Mouse (Mus musculus) midbrain, embryonic 14.5 days (tissue): ENCODE measurements around the gene Kit. TPM values are rescaled to one million over a fixed set of nuclear protein-coding genes. Genes with fewer than 3 reads are reported as not detected.

ENCODE experiments used
- ATAC-seq: fragments of 200-750 bp; cut with Nextera tagmentation; 2 replicates; pipeline ENCODE4 v1.8.0; 2017; ENCODE audit warnings: moderate number of reproducible peaks, moderate library complexity; ENCODE audit not compliant: low FRiP score, low TSS enrichment
- DNase-seq: peaks from one replicate; pipeline ENCODE4 v3.0.0-alpha.2; 2015
- H3K27ac ChIP-seq: fragments of 300-500 bp; sonication (generic); replicated peaks from 2 replicates; pipeline ENCODE4 v1.5.1; 2014; ENCODE audit warnings: mild to moderate bottlenecking, low read depth, low read length, moderate library complexity
- H3K27me3 ChIP-seq: fragments of 300-500 bp; sonication (generic); 2 replicates; pipeline ENCODE4 v1.6.1; 2014; ENCODE audit warnings: low read length, control low read depth, mixed read lengths; ENCODE audit not compliant: control insufficient read depth, insufficient read depth
- H3K36me3 ChIP-seq: fragments of 300-500 bp; sonication (generic); 2 replicates; pipeline ENCODE4 v1.6.1; 2014; ENCODE audit warnings: low read length, control low read depth; ENCODE audit not compliant: control insufficient read depth, insufficient read depth
- H3K4me1 ChIP-seq: fragments of 300-500 bp; sonication (generic); 2 replicates; pipeline ENCODE4 v1.6.1; 2014; ENCODE audit warnings: mild to moderate bottlenecking, antibody characterized with exemption, low read length, control low read depth; ENCODE audit not compliant: control insufficient read depth, insufficient read depth
- H3K4me2 ChIP-seq: fragments of 300-500 bp; sonication (generic); 2 replicates; pipeline ENCODE4 v1.6.1; 2014; ENCODE audit warnings: mild to moderate bottlenecking, low read length, moderate library complexity
- H3K4me3 ChIP-seq: fragments of 300-500 bp; sonication (generic); replicated peaks from 2 replicates; pipeline ENCODE4 v1.5.1; 2014; ENCODE audit warnings: low read depth, low read length
- H3K9ac ChIP-seq: fragments of 300-500 bp; sonication (generic); replicated peaks from 2 replicates; pipeline ENCODE4 v1.6.1; 2014; ENCODE audit warnings: mild to moderate bottlenecking, low read length, moderate library complexity
- H3K9me3 ChIP-seq: fragments of 300-500 bp; sonication (generic); 2 replicates; pipeline ENCODE4 v1.6.1; 2016; ENCODE audit warnings: low read length, control low read depth, mixed read lengths; ENCODE audit not compliant: control insufficient read depth
- WGBS: fragments of 180-500 bp; shearing (Covaris S2); extraction: QIAGEN DNeasy Blood & Tissue Kit; methylation state at CpG from one replicate; pipeline ENCODE4 v1.1.7; 2014; 5-methylcytosine and 5-hydroxymethylcytosine counted together
- polyA plus RNA-seq: library from polyadenylated mRNA; unstranded; fragments of >200 nt; fragmentation: Nextera tagmentation; extraction: Ambion mirVana; gene quantifications from 2 replicates; pipeline ENCODE4 v1.2.1, GENCODE M21; 2014

The Kit gene
- polyA plus RNA-seq, 1 experiment from 2014 or later: 41.1 TPM

DNA sequence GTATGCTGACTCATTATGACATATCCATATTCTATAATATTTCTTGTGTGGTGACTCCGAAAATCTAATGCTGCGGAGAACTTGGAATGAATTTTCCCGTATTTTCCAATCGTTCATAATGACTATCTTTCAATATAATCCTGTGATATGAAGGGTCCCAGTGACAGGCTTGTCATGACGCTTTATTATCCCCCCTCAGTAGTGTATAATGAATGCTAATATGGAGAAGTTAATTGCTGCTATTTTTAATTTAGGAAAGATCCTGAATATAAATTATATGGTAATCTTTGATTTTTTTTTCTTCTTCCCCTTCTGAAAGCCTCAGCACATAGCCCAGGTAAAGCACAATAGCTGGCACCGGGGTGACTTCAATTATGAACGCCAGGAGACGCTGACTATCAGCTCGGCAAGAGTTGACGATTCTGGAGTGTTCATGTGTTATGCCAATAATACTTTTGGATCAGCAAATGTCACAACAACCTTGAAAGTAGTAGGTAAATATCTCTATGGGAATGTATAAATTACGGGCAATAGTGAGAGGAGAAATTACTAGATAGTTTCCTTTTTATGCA, 40.4 kb downstream of the Kit start:
- no peak overlapping the region for H3K4me2 ChIP-seq
- DNase-seq (no peak), ATAC-seq (no peak)
- H3K4me1 ChIP-seq: no peaks in the 10 kb centered on the region
- H3K27ac ChIP-seq: no peak overlapping the region
- 78% methylated on average over 11 of the region's 11 CpGs for WGBS
- H3K9ac ChIP-seq: no peak overlapping the region
- H3K9me3 ChIP-seq: no peaks in the 10 kb centered on the region
- H3K36me3 ChIP-seq: no peaks in the 10 kb centered on the region
- no peaks in the 10 kb centered on the region for H3K27me3 ChIP-seq
- H3K4me3 ChIP-seq: no peak overlapping the region

DNA sequence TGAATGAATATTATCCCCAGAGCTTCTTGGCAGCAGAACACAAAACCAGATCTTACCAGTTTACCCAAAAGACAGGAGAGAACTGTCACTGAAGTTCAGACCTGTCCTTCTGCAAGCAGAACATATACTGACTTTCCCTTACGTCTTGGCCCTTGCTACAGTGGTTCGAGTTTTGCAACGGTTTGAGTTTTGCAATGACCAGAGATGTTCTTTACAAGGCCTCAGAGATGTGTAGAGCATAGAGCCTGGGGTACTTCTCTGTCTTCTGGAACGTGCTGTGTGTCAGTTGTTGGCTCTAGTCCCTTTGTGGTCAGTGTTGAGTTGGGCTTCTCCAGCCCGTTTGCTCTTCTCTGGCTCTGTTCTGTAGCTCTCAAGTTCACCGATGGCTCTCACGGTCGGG, 40.9 kb downstream of the Kit start:
- H3K4me1 ChIP-seq: no peaks in the 10 kb centered on the region
- 92% methylated on average over 8 of the region's 8 CpGs for WGBS
- DNase-seq (no peak), ATAC-seq (no peak)
- no peaks in the 10 kb centered on the region for H3K36me3 ChIP-seq
- no peaks in the 10 kb centered on the region for H3K27me3 ChIP-seq
- no peak overlapping the region for H3K4me2 ChIP-seq
- H3K4me3 ChIP-seq: no peak overlapping the region
- H3K9ac ChIP-seq: no peak overlapping the region
- H3K9me3 ChIP-seq: no peaks in the 10 kb centered on the region
- no peak overlapping the region for H3K27ac ChIP-seq

DNA sequence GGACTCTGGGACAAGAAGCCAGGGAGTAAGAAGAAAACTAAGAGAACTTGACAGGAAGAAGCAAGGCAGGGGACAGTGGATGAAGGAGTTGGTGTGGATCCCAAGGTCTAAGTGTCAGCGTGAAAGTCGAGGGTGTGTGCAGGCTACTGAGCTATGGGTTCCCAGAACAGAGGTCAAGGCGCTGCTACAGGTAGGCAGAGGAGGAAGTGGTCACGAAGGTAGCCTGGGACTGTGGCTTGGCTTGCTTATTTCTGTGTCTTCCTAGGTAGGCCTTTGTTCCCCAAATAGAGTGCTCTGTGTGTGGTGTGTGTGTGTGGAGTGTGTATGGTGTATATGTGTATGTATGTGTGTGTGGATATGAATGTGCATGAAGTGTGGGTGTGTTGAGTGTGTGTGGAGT, 47.7 kb downstream of the Kit start:
- DNase-seq: no peak
- H3K4me3 ChIP-seq: no peak overlapping the region
- no peak overlapping the region for H3K9ac ChIP-seq
- WGBS: 96% methylated on average over 4 of the region's 4 CpGs
- peaks cover 8% of the 10 kb centered on the region for H3K4me1 ChIP-seq
- H3K9me3 ChIP-seq: no peaks in the 10 kb centered on the region
- H3K36me3 ChIP-seq: peaks cover 20% of the 10 kb centered on the region
- no peaks in the 10 kb centered on the region for H3K27me3 ChIP-seq
- no peak for ATAC-seq
- no peak overlapping the region for H3K4me2 ChIP-seq
- H3K27ac ChIP-seq: no peak overlapping the region

DNA sequence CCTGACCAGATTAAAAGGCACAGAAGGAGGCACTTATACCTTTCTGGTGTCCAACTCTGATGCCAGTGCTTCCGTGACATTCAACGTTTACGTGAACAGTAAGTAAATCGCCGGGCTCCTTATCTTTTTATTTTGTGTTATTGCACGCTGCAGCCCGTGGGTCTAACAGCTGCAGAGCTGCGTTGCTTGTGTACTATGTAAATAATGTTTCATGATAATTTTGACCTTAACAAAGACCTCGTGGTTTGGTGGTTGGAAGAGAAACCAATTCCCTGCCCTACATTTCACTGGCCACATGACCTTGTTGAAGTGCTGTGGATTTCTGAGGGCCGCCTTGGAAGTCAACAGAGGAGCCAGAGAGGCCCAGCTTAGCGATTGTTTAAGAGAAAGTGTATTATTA, 48.3 kb downstream of the Kit start:
- no peak overlapping the region for H3K4me2 ChIP-seq
- no peaks in the 10 kb centered on the region for H3K27me3 ChIP-seq
- WGBS: 89% methylated on average over 11 of the region's 11 CpGs

DNA sequence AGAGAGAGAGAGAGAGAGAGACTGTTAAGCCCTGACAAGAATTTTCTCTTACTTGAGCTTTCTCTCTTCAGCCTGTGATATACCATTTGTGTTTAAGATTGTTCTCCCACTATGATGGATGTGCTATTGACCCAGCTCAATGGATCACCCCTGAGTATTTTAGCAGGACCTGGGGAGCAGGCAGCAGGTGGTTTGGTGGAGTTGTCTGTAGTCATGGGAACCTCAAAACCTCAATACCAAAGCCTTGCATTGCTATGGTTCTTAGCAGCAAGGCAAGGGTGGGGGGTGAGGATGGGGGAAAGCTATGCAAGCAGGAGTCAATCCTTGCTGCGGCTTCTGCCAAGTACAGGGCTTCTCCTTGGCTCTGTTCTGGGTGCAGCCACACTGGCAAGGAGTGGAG, 48.8 kb downstream of the Kit start:
- ATAC-seq (no peak), DNase-seq (no peak)
- H3K9ac ChIP-seq: no peak overlapping the region
- H3K27ac ChIP-seq: no peak overlapping the region
- H3K36me3 ChIP-seq: peaks cover 20% of the 10 kb centered on the region
- no peak overlapping the region for H3K4me2 ChIP-seq
- peaks cover 8% of the 10 kb centered on the region for H3K4me1 ChIP-seq
- 90% methylated on average over 1 of the region's 1 CpGs for WGBS
- no peaks in the 10 kb centered on the region for H3K27me3 ChIP-seq
- no peak overlapping the region for H3K4me3 ChIP-seq
- no peaks in the 10 kb centered on the region for H3K9me3 ChIP-seq

More for the DNA sequence above, 48.3 kb downstream of the Kit start:
- Histone ChIP-seq H3K4me1 (peaks cover 8% of the 10 kb centered on the region), H3K9me3 (no peaks in the 10 kb centered on the region), H3K4me3 (no peak overlapping the region), H3K9ac (no peak overlapping the region), H3K36me3 (peaks cover 20% of the 10 kb centered on the region), H3K27ac (no peak overlapping the region)
- no peak for ATAC-seq
- DNase-seq: no peak

DNA sequence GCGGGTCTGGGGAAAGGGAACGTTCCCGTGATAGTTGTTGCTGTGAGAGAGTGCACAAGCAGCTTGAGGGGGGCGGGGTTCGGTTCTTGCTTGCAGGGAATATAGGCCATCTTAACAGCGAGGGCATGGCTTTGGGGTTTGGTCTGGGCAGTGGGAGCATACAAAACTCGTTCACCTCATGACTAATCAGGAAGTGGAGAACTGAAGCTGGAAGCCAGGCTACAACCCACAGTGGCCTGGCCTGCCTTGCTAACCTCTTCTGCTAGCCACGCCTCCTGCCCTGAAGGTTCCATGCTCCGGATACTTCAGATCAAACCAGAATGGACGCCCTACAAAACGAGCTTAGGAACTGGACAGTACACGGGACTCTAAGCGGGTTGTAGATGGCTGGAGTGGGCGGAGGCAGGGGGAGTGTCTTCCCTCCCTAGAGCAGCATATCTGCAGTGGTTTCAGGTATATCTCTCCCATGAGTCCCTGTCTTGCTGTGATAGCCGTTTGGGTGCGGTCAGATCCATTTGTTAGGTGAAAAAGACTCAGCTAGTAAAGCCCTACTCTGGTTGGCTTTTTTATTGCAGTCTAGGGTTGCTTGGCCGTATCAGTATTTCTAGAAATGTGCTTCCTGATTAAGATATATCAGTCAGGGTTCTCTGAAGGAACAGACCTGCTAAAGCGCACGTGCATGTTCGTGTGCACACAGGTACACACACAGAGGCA, 49.4 kb downstream of the Kit start:
- Histone ChIP-seq H3K9ac (no peak overlapping the region), H3K4me2 (no peak overlapping the region), H3K4me3 (no peak overlapping the region), H3K9me3 (no peaks in the 10 kb centered on the region), H3K27me3 (no peaks in the 10 kb centered on the region), H3K27ac (no peak overlapping the region), H3K4me1 (peaks cover 8% of the 10 kb centered on the region), H3K36me3 (peaks cover 20% of the 10 kb centered on the region)
- ATAC-seq (no peak), DNase-seq (no peak)
- WGBS: 93% methylated on average over 20 of the region's 20 CpGs

DNA sequence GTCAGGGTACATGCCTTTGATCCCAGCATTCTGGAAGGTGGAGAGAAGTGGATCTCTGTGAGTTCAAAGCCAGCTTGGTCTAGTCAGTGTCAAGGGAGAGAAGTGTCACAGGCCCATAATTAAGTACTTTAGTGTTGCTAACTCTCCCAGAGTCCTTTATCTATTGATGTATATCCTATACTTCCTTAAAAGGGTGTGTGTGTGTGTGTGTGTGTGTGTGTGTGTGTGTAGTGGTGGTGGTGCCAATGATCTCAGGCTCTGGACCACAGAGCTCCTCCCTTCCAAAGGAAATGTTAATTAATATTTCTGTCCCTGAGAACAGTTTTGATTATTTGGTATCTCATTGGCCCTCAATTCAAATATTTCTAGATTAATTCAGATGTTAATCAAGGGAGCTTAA, 50.3 kb downstream of the Kit start:
- Histone ChIP-seq H3K36me3 (peaks cover 20% of the 10 kb centered on the region), H3K9ac (no peak overlapping the region), H3K27ac (no peak overlapping the region), H3K4me1 (peaks cover 8% of the 10 kb centered on the region), H3K4me3 (no peak overlapping the region), H3K27me3 (no peaks in the 10 kb centered on the region), H3K4me2 (no peak overlapping the region), H3K9me3 (no peaks in the 10 kb centered on the region)
- no peak for ATAC-seq
- no peak for DNase-seq

DNA sequence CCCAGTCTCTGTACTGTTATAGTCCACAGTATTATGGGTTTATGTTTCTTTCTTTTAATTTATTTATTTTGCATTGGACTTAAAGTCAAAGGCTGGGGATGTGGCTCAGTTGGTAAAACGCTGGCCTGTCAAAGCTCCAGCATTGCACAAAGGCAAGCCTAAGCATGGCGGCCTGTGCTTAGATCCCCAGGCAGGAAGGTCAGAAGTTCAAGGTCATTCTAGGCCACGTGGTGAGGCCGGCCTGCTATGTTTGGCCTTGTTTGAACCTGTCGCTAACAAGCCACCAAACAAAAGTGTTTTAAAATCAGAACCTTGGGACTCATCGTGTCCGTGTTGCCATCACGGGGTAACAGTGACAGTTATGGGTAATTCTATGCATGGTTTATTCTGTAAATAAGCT, 51.6 kb downstream of the Kit start:
- peaks cover 8% of the 10 kb centered on the region for H3K4me1 ChIP-seq
- no peak overlapping the region for H3K4me2 ChIP-seq
- no peaks in the 10 kb centered on the region for H3K9me3 ChIP-seq
- peaks cover 15% of the 10 kb centered on the region; the same call in 1 of the 2 replicates for H3K36me3 ChIP-seq
- H3K27ac ChIP-seq: peak overlapping the region; percentile 50; the same call in 1 of the 2 replicates
- H3K27me3 ChIP-seq: no peaks in the 10 kb centered on the region
- no peak for DNase-seq
- ATAC-seq: no peak
- no peak overlapping the region for H3K9ac ChIP-seq
- H3K4me3 ChIP-seq: no peak overlapping the region
- 36% methylated on average over 8 of the region's 8 CpGs for WGBS

DNA sequence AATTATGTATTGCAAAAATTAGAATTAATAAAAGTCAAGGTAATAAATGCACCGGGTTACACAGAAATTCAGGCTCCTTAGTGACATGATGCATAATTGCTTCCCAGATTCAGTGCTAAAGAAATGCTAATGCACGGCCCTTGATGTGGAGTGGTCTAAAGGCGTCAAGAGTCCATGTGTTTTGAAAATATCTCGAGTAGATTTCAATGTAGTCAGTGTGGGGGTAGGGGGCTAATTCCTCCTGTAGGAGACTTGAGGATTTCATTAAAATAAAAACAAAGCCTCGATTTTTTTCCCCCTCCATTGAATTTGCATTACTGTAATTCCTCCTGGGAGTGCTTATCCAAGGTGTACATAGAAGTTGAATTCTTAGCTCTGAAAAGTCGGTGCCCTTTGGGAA, 52.0 kb downstream of the Kit start:
- ATAC-seq (no peak), DNase-seq (peak; percentile 45)
- Histone ChIP-seq H3K27ac (no peak overlapping the region), H3K4me2 (no peak overlapping the region), H3K4me1 (peaks cover 8% of the 10 kb centered on the region), H3K9me3 (no peaks in the 10 kb centered on the region), H3K9ac (no peak overlapping the region), H3K36me3 (peaks cover 11% of the 10 kb centered on the region; the same call in 1 of the 2 replicates), H3K27me3 (no peaks in the 10 kb centered on the region), H3K4me3 (no peak overlapping the region)
- 34% methylated on average over 6 of the region's 6 CpGs for WGBS
